Mouse (Mus musculus) stomach, postnatal 0 days (tissue): ENCODE results near the gene Armh2. TPM values are rescaled to one million over a fixed set of nuclear protein-coding genes. Genes with fewer than 3 reads are reported as not detected.

Source experiments
- ATAC-seq: fragments of 200-750 bp; cut with Nextera tagmentation; 2 replicates; pipeline ENCODE4 v1.8.0; 2017; ENCODE audit not compliant: low FRiP score, low TSS enrichment
- DNase-seq: peaks from one replicate; pipeline ENCODE4 v3.0.0-alpha.2; 2016; ENCODE audit warnings: low spot score
- H3K27ac ChIP-seq: fragments of 300-500 bp; sonication (generic); replicated peaks from 2 replicates; pipeline ENCODE4 v1.5.1; 2014; ENCODE audit warnings: mild to moderate bottlenecking, control low read depth
- H3K27me3 ChIP-seq: fragments of 300-500 bp; sonication (generic); 2 replicates; pipeline ENCODE4 v1.6.1; 2014; ENCODE audit warnings: low read length; ENCODE audit not compliant: control insufficient read depth, insufficient read depth
- H3K36me3 ChIP-seq: fragments of 300-500 bp; sonication (generic); 2 replicates; pipeline ENCODE4 v1.6.1; 2014; ENCODE audit warnings: low read length, mixed read lengths; ENCODE audit not compliant: control insufficient read depth, insufficient read depth
- H3K4me1 ChIP-seq: fragments of 300-500 bp; sonication (generic); replicated peaks from 2 replicates; pipeline ENCODE4 v1.6.1; 2014; ENCODE audit warnings: antibody characterized with exemption; ENCODE audit not compliant: control insufficient read depth, insufficient read depth
- H3K4me2 ChIP-seq: fragments of 300-500 bp; sonication (generic); replicated peaks from 2 replicates; pipeline ENCODE4 v1.6.1; 2014; ENCODE audit warnings: low read depth, mild to moderate bottlenecking, control low read depth, moderate library complexity
- H3K4me3 ChIP-seq: fragments of 300-500 bp; sonication (generic); 2 replicates; pipeline ENCODE4 v1.5.1; 2014; ENCODE audit warnings: low read depth, low read length, control low read depth
- H3K9ac ChIP-seq: fragments of 300-500 bp; sonication (generic); 2 replicates; pipeline ENCODE4 v1.6.1; 2014; ENCODE audit warnings: mild to moderate bottlenecking, low read length, control low read depth, mixed read lengths
- H3K9me3 ChIP-seq: fragments of 300-500 bp; sonication (generic); 2 replicates; pipeline ENCODE4 v1.6.1; 2016; ENCODE audit warnings: low read length; ENCODE audit not compliant: control insufficient read depth
- CTCF ChIP-seq: IDR thresholded peaks from 2 replicates; pipeline ENCODE4 v1.5.1; 2016; ENCODE audit warnings: antibody characterized with exemption, low read depth, mild to moderate bottlenecking, moderate library complexity
- EP300 ChIP-seq: optimal IDR thresholded peaks from 2 replicates; pipeline ENCODE3; 2016; ENCODE audit warnings: antibody characterized with exemption
- WGBS: fragments of 180-500 bp; shearing (Covaris S2); extraction: QIAGEN DNeasy Blood & Tissue Kit; methylation state at CpG from one replicate; pipeline ENCODE4 v1.1.7; 2014; 5-methylcytosine and 5-hydroxymethylcytosine counted together
- polyA plus RNA-seq: library from polyadenylated mRNA; unstranded; fragments of >200 nt; fragmentation: Nextera tagmentation; extraction: Ambion mirVana; gene quantifications from 2 replicates; pipeline ENCODE4 v1.2.1, GENCODE M21; 2015

Gene Armh2
- polyA plus RNA-seq, 1 experiment from 2014 or later, result not detected

DNA sequence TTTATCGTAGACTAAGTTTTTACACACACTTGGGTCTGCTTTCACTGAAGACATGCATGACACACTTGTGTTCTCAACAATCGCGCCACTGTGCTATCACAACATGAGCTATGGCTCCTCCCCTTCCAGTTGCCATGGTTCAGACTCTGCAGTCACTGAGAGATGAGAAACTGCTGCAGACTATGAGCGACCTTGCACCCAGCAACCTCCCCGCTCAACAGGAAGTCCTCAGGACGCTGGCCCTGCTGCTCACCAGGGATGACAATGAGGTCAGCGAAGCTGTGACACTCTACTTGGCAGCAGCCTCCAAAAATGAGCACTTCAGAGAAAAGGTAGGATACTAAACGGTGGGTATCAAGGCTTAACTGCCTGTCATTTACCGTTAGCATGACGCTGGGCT, 19.5 kb upstream of the Armh2 start:
- DNase-seq (no peak), ATAC-seq (no peak)
- H3K4me1 ChIP-seq, result no peaks in the 10 kb centered on the region
- TF ChIP-seq EP300 (no peak), CTCF (no peak)
- H3K27ac ChIP-seq, result no peak overlapping the region
- H3K9me3 ChIP-seq, result no peaks in the 10 kb centered on the region
- whole genome bisulfite sequencing, result 83% methylated on average over 10 of the region's 10 CpGs
- no peaks in the 10 kb centered on the region for H3K27me3 ChIP-seq
- H3K36me3 ChIP-seq, result no peaks in the 10 kb centered on the region
- no peak overlapping the region for H3K4me2 ChIP-seq
- no peak overlapping the region for H3K9ac ChIP-seq
- H3K4me3 ChIP-seq, result no peak overlapping the region

DNA sequence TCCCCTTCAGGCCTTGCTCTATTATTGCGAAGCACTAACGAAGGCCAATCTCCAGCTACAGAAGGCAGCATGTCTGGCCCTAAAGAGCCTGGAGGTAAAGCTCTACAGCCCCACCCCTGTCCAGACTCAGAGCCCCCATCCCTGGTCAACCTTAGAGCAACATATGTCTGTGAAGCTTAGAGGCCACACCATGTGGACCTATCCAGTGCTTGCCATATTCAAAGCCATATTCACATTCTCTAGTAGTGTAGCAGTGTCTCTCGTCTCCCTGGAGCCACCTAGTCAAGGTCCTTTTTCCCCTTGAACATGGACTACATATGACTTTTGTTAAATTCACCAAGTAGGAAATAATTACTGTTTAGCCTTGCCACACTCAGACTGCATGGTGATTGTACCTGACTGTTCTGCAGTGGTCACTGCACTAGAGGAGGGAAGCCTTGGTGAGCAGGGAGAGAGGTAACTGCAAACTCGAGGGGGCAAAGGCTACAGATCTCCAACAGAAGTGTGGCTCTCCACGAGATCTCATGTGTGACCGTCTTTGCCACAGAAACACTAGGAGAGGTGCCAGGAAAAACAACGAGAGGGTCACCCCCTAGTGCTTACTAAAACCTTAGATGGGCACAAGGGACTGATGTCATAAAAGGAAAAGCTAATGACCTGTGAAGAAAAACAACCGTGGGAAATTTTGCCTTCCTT, 17.2 kb upstream of the Armh2 start:
- 64% methylated on average over 8 of the region's 8 CpGs for WGBS

GRCm38 (mm10) chr13:24724395-24724759, 16.7 kb upstream of the Armh2 start:
- 60% methylated on average over 4 of the region's 4 CpGs for WGBS
- no peak overlapping the region for H3K4me2 ChIP-seq

More for the DNA sequence above, 17.2 kb upstream of the Armh2 start:
- Histone ChIP-seq H3K4me1 (no peaks in the 10 kb centered on the region), H3K27me3 (no peaks in the 10 kb centered on the region), H3K36me3 (no peaks in the 10 kb centered on the region), H3K9me3 (no peaks in the 10 kb centered on the region), H3K27ac (no peak overlapping the region), H3K9ac (no peak overlapping the region), H3K4me3 (no peak overlapping the region), H3K4me2 (no peak overlapping the region)
- ATAC-seq (no peak), DNase-seq (no peak)
- TF ChIP-seq CTCF (no peak), EP300 (no peak)

GRCm38 (mm10) chr13:24729128-24729527, 11.9 kb upstream of the Armh2 start:
- Histone ChIP-seq H3K9ac (no peak overlapping the region), H3K4me3 (no peak overlapping the region), H3K4me1 (no peaks in the 10 kb centered on the region), H3K27me3 (no peaks in the 10 kb centered on the region), H3K9me3 (no peaks in the 10 kb centered on the region), H3K36me3 (no peaks in the 10 kb centered on the region), H3K4me2 (no peak overlapping the region), H3K27ac (no peak overlapping the region)
- WGBS, result 85% methylated on average over 5 of the region's 5 CpGs
- no peak for DNase-seq
- TF ChIP-seq EP300 (no peak), CTCF (no peak)
- no peak for ATAC-seq

More at GRCm38 (mm10) chr13:24724395-24724759, 16.7 kb upstream of the Armh2 start:
- Histone ChIP-seq H3K4me1 (no peaks in the 10 kb centered on the region), H3K36me3 (no peaks in the 10 kb centered on the region), H3K27ac (no peak overlapping the region), H3K27me3 (no peaks in the 10 kb centered on the region), H3K4me3 (no peak overlapping the region), H3K9ac (no peak overlapping the region), H3K9me3 (no peaks in the 10 kb centered on the region)
- DNase-seq (no peak), ATAC-seq (no peak)
- TF ChIP-seq CTCF (no peak), EP300 (no peak)

GRCm38 (mm10) chr13:24734502-24734901, 6.5 kb upstream of the Armh2 start:
- no peak overlapping the region for H3K4me2 ChIP-seq
- TF ChIP-seq CTCF, result no peak
- TF ChIP-seq EP300, result no peak
- WGBS, result 88% methylated on average over 5 of the region's 5 CpGs
- H3K4me1 ChIP-seq, result no peaks in the 10 kb centered on the region
- H3K27me3 ChIP-seq, result no peaks in the 10 kb centered on the region
- H3K9me3 ChIP-seq, result no peaks in the 10 kb centered on the region
- DNase-seq (no peak), ATAC-seq (no peak)
- no peaks in the 10 kb centered on the region for H3K36me3 ChIP-seq
- no peak overlapping the region for H3K27ac ChIP-seq
- no peak overlapping the region for H3K4me3 ChIP-seq
- no peak overlapping the region for H3K9ac ChIP-seq

DNA sequence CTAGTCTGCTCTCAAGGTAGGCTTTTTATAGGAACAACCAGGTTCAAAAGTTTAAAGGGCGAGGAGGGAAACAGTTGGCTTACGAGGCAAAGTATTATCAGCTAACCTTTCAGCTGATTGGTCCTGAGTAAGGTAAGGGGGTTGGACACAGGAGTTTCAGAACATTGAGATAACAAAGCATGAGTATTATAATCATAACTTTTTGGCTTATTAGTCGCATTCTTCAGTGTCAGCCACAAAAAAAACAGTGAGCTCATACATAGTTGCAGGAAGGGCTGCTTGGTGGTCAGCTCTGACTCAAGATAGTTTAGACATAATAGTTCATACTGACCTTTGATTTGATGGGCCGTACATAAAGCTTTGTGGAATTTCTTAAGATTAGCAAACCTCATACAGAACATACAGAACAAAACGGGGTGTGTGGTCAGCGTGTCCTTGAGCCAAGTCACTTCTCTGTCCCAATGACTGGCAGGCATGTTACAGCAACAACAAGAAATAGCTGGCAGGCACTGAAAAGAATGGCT, 5.4 kb upstream of the Armh2 start:
- TF ChIP-seq EP300 (no peak), CTCF (no peak)
- no peaks in the 10 kb centered on the region for H3K27me3 ChIP-seq
- H3K4me2 ChIP-seq, result no peak overlapping the region
- H3K27ac ChIP-seq, result no peak overlapping the region
- DNase-seq (no peak), ATAC-seq (peak; percentile 64)
- H3K9me3 ChIP-seq, result no peaks in the 10 kb centered on the region
- no peak overlapping the region for H3K4me3 ChIP-seq
- H3K9ac ChIP-seq, result no peak overlapping the region
- no peaks in the 10 kb centered on the region for H3K4me1 ChIP-seq
- no peaks in the 10 kb centered on the region for H3K36me3 ChIP-seq
- 40% methylated on average over 6 of the region's 6 CpGs for WGBS
